Mouse (Mus musculus) hindbrain, embryonic 16.5 days (tissue): ENCODE data around the gene Tns1. TPM values are rescaled to one million over a fixed set of nuclear protein-coding genes. Genes with fewer than 3 reads are reported as not detected.
A peak's percentile ranks its signal among the peaks of the same experiment; 100 is the strongest.
"Not testable (repeated sequence)": the region's sequence is repeated elsewhere in the genome, so short reads cannot be mapped to it uniquely, and the experiment has no call there.

Source experiments
- ATAC-seq: fragments of 200-750 bp; cut with Nextera tagmentation; 2 replicates; pipeline ENCODE4 v1.8.0; 2017; ENCODE audit warnings: moderate TSS enrichment, moderate library complexity
- H3K27ac ChIP-seq: fragments of 300-500 bp; sonication (generic); 2 replicates; pipeline ENCODE4 v1.5.1; 2014; ENCODE audit warnings: low read depth, mild to moderate bottlenecking, control low read depth, low read length, moderate library complexity
- H3K27me3 ChIP-seq: fragments of 300-500 bp; sonication (generic); replicated peaks from 2 replicates; pipeline ENCODE4 v1.6.1; 2014; ENCODE audit warnings: low read length; ENCODE audit not compliant: control insufficient read depth, insufficient read depth
- H3K36me3 ChIP-seq: fragments of 300-500 bp; sonication (generic); 2 replicates; pipeline ENCODE4 v1.6.1; 2014; ENCODE audit warnings: mild to moderate bottlenecking, low read length, moderate library complexity, mixed read lengths; ENCODE audit not compliant: control insufficient read depth, insufficient read depth
- H3K4me1 ChIP-seq: fragments of 300-500 bp; sonication (generic); 2 replicates; pipeline ENCODE4 v1.6.1; 2014; ENCODE audit warnings: low read depth, low read length; ENCODE audit not compliant: control insufficient read depth, insufficient read depth
- H3K4me2 ChIP-seq: fragments of 300-500 bp; sonication (generic); 2 replicates; pipeline ENCODE4 v1.6.1; 2014; ENCODE audit warnings: mild to moderate bottlenecking, low read length, control low read depth, moderate library complexity
- H3K4me3 ChIP-seq: fragments of 300-500 bp; sonication (generic); 2 replicates; pipeline ENCODE4 v1.5.1; 2014; ENCODE audit warnings: mild to moderate bottlenecking, low read length, control low read depth, moderate library complexity
- H3K9ac ChIP-seq: fragments of 300-500 bp; sonication (generic); 2 replicates; pipeline ENCODE4 v1.6.1; 2014; ENCODE audit warnings: low read depth, mild to moderate bottlenecking, control low read depth, low read length, moderate library complexity
- H3K9me3 ChIP-seq: fragments of 300-500 bp; sonication (generic); 2 replicates; pipeline ENCODE4 v1.6.1; 2014; ENCODE audit warnings: mild to moderate bottlenecking, low read length, moderate library complexity; ENCODE audit not compliant: control insufficient read depth
- WGBS: fragments of 180-500 bp; shearing (Covaris S2); extraction: QIAGEN DNeasy Blood & Tissue Kit; methylation state at CpG from one replicate; pipeline ENCODE4 v1.1.7; 2014; 5-methylcytosine and 5-hydroxymethylcytosine counted together
- polyA plus RNA-seq: library from polyadenylated mRNA; unstranded; fragments of >200 nt; fragmentation: Nextera tagmentation; extraction: Ambion mirVana; gene quantifications from 2 replicates; pipeline ENCODE4 v1.2.1, GENCODE M21; 2015

The Tns1 gene
- polyA plus RNA-seq, 1 experiment from 2014 or later, result 13.5 TPM

DNA sequence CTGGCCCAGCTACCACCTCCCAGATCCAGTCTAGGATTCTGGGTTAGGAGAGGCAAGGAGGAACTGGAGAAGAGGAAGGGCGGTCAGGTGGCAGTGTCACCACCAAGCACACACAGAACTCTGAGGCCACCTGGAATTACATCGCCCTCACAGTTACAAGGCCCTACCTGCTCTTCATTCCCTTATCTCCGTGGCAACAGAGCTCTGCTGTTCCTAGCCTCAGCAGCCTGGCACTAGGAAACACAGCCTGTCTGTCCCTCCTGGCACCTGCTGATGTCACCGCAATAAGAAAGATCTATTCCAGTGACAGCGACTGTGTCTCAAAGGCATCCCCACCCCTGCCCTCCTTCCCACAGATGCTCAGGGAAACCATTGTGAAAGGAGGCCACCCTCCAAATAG, 221.2 kb downstream of the Tns1 start:
- H3K4me3 ChIP-seq, result no peak overlapping the region
- no peak overlapping the region for H3K27ac ChIP-seq
- peaks cover 5% of the 10 kb centered on the region; the same call in 1 of the 2 replicates for H3K4me1 ChIP-seq
- H3K9me3 ChIP-seq, result no peaks in the 10 kb centered on the region
- ATAC-seq, result peak; percentile 37; the same call in 1 of the 2 replicates
- H3K9ac ChIP-seq, result no peak overlapping the region
- H3K4me2 ChIP-seq, result no peak overlapping the region
- 76% methylated on average over 5 of the region's 5 CpGs for WGBS
- H3K27me3 ChIP-seq, result no peaks in the 10 kb centered on the region
- no peaks in the 10 kb centered on the region for H3K36me3 ChIP-seq

DNA sequence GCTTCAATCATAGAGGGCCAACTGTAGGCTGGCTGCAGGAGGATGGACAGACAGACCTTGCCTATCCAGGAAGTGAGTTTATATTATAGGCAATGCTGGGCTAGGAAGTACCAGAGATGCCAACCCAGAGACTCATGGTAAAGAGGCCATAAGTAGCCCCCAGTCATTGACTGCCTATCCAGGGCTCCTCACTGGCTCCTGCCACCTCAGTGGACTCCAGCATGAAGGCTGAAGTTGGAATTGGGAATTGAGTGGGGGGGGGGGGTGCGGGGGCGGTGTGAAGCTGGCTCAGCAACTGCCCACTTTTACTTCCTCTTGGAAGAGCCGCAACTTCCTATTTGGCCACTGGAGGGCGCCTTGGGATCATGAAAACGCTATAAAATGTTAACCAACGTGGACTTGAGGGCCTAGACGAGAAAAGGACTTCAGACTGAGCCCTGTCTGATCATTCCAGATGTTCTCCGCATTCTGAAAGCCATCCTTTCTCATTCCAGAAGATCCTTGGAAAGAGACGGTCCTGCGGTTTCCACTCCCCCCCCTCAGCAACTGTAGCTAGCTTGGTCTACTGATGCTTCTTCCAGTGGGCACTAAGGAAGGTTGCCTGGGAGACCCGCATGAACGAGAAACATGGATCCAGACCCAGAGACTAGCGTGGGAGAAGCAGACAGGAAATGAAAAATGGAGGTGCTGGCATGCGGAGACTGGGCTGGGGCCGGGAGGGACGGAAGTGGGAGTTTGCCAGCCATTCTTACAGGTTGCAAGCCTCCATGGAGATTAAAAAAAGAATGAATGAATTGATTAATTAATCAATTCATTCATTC, 221.9 kb downstream of the Tns1 start:
- Histone ChIP-seq H3K36me3 (no peaks in the 10 kb centered on the region), H3K27me3 (no peaks in the 10 kb centered on the region), H3K4me1 (peaks cover 5% of the 10 kb centered on the region; the same call in 1 of the 2 replicates), H3K27ac (0 out of 2 replicates have a peak overlapping the region, but pooled peaks have one; percentile 4), H3K4me2 (peak overlapping the region; percentile 3), H3K9me3 (no peaks in the 10 kb centered on the region), H3K9ac (peak overlapping the region; percentile 5; the same call in 1 of the 2 replicates), H3K4me3 (no peak overlapping the region)
- 13% methylated on average over 14 of the region's 16 CpGs for WGBS
- peak; percentile 71 for ATAC-seq

DNA sequence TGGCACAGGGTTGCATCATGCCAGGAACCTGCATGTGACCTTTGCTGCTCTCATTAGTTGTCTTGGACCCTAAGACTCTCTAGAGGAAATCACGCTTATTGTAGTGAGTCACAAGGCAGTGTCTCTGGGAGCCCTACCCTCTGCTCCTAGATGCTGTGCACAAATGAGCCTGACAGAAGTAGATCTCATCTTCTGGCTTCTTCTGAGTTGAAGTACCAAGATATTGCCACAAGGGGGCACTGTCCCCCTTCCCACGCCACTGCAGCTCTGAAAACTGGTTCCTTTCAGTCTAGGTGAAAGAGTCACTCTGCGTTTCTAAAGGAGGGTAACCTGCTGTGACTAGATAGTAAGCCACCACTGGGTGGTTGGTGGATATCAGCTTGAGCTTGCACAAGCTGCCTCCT, 222.8 kb downstream of the Tns1 start:
- H3K27me3 ChIP-seq, result no peaks in the 10 kb centered on the region
- H3K9ac ChIP-seq, result no peak overlapping the region
- H3K4me2 ChIP-seq, result no peak overlapping the region
- ATAC-seq, result peak; percentile 66
- no peaks in the 10 kb centered on the region for H3K36me3 ChIP-seq
- WGBS, result 7% methylated on average over 3 of the region's 3 CpGs
- no peak overlapping the region for H3K27ac ChIP-seq
- peaks cover 5% of the 10 kb centered on the region; the same call in 1 of the 2 replicates for H3K4me1 ChIP-seq
- H3K9me3 ChIP-seq, result no peaks in the 10 kb centered on the region
- no peak overlapping the region for H3K4me3 ChIP-seq

GRCm38 (mm10) chr1:73895451-73895850, 228.8 kb downstream of the Tns1 start:
- H3K4me1 ChIP-seq, ATAC-seq: not testable (repeated sequence)

DNA sequence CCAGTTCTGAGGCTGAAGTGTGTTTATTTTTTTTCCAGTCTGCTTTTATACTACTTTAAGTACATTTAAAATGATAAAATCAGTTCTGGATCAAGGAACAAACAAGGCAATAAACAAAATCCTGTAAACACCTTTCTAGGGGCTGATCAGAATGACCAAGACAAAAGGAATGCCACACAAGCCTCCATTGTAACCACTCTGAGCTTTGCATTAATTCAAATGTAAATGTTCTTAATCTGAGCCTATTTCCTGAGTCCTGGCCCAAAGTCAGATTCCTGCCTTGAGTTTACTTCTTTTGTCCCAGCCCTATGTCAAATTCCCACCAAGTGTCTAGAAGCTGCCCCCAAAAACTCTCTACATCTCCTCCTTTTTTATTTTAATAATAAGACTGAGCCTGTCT, 243.5 kb downstream of the Tns1 start:
- Histone ChIP-seq H3K27ac (no peak overlapping the region), H3K9ac (no peak overlapping the region), H3K9me3 (no peaks in the 10 kb centered on the region), H3K27me3 (no peaks in the 10 kb centered on the region), H3K4me2 (no peak overlapping the region), H3K36me3 (no peaks in the 10 kb centered on the region), H3K4me1 (no peaks in the 10 kb centered on the region), H3K4me3 (no peak overlapping the region)
- no peak for ATAC-seq

More at GRCm38 (mm10) chr1:73895451-73895850, 228.8 kb downstream of the Tns1 start:
- not testable (repeated sequence) for H3K27me3 ChIP-seq, H3K36me3 ChIP-seq, H3K4me3 ChIP-seq, H3K9me3 ChIP-seq, H3K9ac ChIP-seq, H3K27ac ChIP-seq, H3K4me2 ChIP-seq
- 96% methylated on average over 6 of the region's 6 CpGs for WGBS

DNA sequence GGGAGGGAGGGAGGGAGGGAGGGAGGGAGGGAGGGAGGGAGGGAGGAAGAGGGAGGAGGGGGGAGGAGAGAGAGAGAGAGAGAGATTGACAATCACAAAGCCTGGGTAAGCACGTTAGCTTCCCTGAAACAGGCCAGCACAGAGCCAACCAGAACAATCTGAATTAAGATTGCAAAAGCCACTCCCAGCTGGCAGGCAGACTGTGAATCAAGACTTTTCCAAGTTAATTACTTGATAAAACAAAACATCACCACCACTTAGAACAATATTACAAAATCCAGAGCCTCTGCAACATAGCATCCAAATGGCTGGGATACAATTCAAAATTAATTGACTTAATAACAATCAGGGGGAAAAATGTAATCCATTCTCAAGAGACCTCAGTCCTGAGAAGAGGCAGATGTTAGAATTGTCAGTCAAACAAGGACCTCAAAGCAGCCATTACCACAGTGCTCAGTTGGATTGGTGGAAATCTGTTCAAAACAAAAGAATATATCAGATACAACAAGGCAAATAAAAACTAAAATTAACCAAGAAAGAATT, 248.5 kb downstream of the Tns1 start:
- H3K9ac ChIP-seq, result no peak overlapping the region
- no peak overlapping the region for H3K4me3 ChIP-seq
- no peaks in the 10 kb centered on the region for H3K4me1 ChIP-seq
- H3K27me3 ChIP-seq, result no peaks in the 10 kb centered on the region
- WGBS, result 6% methylated on average over 1 of the region's 1 CpGs
- no peaks in the 10 kb centered on the region for H3K9me3 ChIP-seq
- H3K36me3 ChIP-seq, result no peaks in the 10 kb centered on the region
- no peak overlapping the region for H3K27ac ChIP-seq
- H3K4me2 ChIP-seq, result no peak overlapping the region
- ATAC-seq, result no peak

DNA sequence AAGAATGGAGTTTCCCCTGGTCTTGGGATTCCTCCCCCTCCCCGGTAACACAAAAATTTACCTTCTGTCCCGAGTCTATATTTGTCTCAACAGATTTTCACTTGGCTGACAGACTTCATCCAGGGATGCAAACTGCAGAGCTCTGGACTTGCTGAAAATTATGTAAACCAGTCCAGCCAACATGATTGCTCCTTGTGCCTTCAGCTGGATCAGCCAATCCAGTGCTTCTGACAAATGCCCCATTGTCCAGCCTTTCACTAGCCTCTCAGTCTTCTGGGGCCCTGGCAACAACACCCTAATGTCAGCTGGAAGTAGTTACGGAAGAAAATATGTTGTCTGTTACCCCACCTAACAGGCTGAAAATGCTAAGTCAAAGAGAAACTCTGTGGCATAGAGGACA, 259.9 kb downstream of the Tns1 start:
- WGBS, result 65% methylated on average over 3 of the region's 3 CpGs
- Histone ChIP-seq H3K4me3 (no peak overlapping the region), H3K9me3 (no peaks in the 10 kb centered on the region), H3K4me1 (peaks cover 5% of the 10 kb centered on the region; the same call in 1 of the 2 replicates), H3K9ac (no peak overlapping the region), H3K27me3 (no peaks in the 10 kb centered on the region), H3K27ac (no peak overlapping the region), H3K4me2 (no peak overlapping the region), H3K36me3 (no peaks in the 10 kb centered on the region)
- no peak; the same call in 1 of the 2 replicates for ATAC-seq

DNA sequence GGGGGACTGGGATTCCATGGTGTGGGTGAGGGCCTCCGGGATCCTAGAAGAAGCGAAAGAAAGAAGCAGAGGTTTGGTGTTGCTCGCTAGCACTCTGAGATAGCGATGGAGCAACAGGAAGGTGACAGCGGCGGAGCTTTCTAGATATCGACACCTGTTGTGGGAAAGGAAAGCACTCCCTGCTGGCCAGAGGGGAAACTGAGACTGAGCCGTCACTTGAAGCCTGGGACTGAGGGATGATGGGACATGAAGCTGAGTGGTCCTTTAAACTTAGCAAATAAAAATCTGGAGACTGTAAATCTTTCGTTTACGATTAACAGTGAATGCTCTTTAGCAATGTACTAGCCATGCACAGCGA, 261.2 kb downstream of the Tns1 start:
- WGBS, result 60% methylated on average over 11 of the region's 11 CpGs
- no peak overlapping the region; the same call in none of the 2 replicates for H3K4me2 ChIP-seq
- H3K27me3 ChIP-seq, result no peaks in the 10 kb centered on the region
- no peaks in the 10 kb centered on the region for H3K9me3 ChIP-seq
- no peak overlapping the region for H3K9ac ChIP-seq
- peaks cover 5% of the 10 kb centered on the region; the same call in 1 of the 2 replicates for H3K4me1 ChIP-seq
- H3K36me3 ChIP-seq, result no peaks in the 10 kb centered on the region
- no peak overlapping the region for H3K27ac ChIP-seq
- ATAC-seq, result peak; percentile 50
- no peak overlapping the region for H3K4me3 ChIP-seq

GRCm38 (mm10) chr1:73862323-73863073, 261.8 kb downstream of the Tns1 start:
- Histone ChIP-seq H3K27me3 (no peaks in the 10 kb centered on the region), H3K36me3 (no peaks in the 10 kb centered on the region), H3K9ac (peak overlapping the region; percentile 27), H3K9me3 (no peaks in the 10 kb centered on the region), H3K4me3 (no peak overlapping the region), H3K4me2 (peak overlapping the region; percentile 35), H3K4me1 (peaks cover 5% of the 10 kb centered on the region; the same call in 1 of the 2 replicates), H3K27ac (peak overlapping the region; percentile 48; the same call in 1 of the 2 replicates)
- ATAC-seq, result peak; percentile 95
- 15% methylated on average over 15 of the region's 15 CpGs for WGBS
